Mouse (Mus musculus) kidney, adult 2 months (tissue): ENCODE measurements around the gene Copz2. TPM values are rescaled to one million over a fixed set of nuclear protein-coding genes. Genes with fewer than 3 reads are reported as not detected.

Source experiments
- DNase-seq: peaks from one replicate; pipeline ENCODE4 v3.0.0; 2021
- H3K27ac ChIP-seq: fragments of 200-500 bp; 2 replicates; pipeline ENCODE4 v1.5.1; 2012; ENCODE audit warnings: low read depth, low read length, control low read depth, inconsistent platforms; ENCODE audit not compliant: insufficient read depth
- H3K27me3 ChIP-seq: fragments of 200-500 bp; replicated peaks from 2 replicates; pipeline ENCODE4 v1.6.1; 2012; ENCODE audit warnings: mild to moderate bottlenecking, moderate library complexity, low read length, inconsistent platforms; ENCODE audit not compliant: control insufficient read depth, insufficient read depth
- H3K36me3 ChIP-seq: fragments of 200-500 bp; 2 replicates; pipeline ENCODE4 v1.6.1; 2012; ENCODE audit warnings: mild to moderate bottlenecking, moderate library complexity, low read length, inconsistent platforms; ENCODE audit not compliant: control insufficient read depth, insufficient read depth
- H3K4me1 ChIP-seq: fragments of 200-500 bp; 2 replicates; pipeline ENCODE4 v1.6.1; 2011; ENCODE audit warnings: low read length; ENCODE audit not compliant: control insufficient read depth, insufficient read depth
- H3K4me3 ChIP-seq: fragments of 200-500 bp; 2 replicates; pipeline ENCODE4 v1.5.1; 2011; ENCODE audit warnings: mild to moderate bottlenecking, low read depth, low read length, control low read depth; ENCODE audit not compliant: insufficient read depth
- CTCF ChIP-seq: fragments of 200-500 bp; conservative IDR thresholded peaks from 2 replicates; pipeline ENCODE4 v1.5.1; 2011; ENCODE audit warnings: low read depth, mild to moderate bottlenecking, control low read depth, low read length, moderate library complexity, mixed read lengths; ENCODE audit not compliant: insufficient read depth, insufficient read length
- POLR2A ChIP-seq: fragments of 200-500 bp; IDR thresholded peaks from one replicate; pipeline ENCODE4 v1.6.1; 2011; ENCODE audit warnings: low read depth, low read length, control low read depth
- WGBS: fragments of 180-500 bp; shearing (Covaris S2); methylation state at CpG from one replicate; pipeline ENCODE4 v1.1.7; 2018; 5-methylcytosine and 5-hydroxymethylcytosine counted together
- polyA plus RNA-seq: library from polyadenylated mRNA; depleted of rRNA; stranded (reverse); fragments of >200 nt; gene quantifications from 2 replicates; pipeline ENCODE4 v1.2.3, GENCODE M21; 2012

Copz2 gene
- polyA plus RNA-seq, 1 experiment = 61.6 TPM

- H3K4me3 ChIP-seq = no peak overlapping the region
- DNase-seq = no peak
- H3K36me3 ChIP-seq = no peaks in the 10 kb centered on the region
- no peak overlapping the region for H3K27ac ChIP-seq
- 40% methylated on average over 14 of the region's 14 CpGs for WGBS
- H3K4me1 ChIP-seq = 0 out of 2 replicates have a peak, but pooled peaks cover 1% of the 10 kb centered on the region
- no peak for TF ChIP-seq POLR2A
- no peak for TF ChIP-seq CTCF
- H3K27me3 ChIP-seq = no peaks in the 10 kb centered on the region
Observed at GRCm38 (mm10) chr11:96891784-96892527, 42.3 kb downstream of the Copz2 start.

- DNase-seq = no peak
- 58% methylated on average over 11 of the region's 11 CpGs for WGBS
- no peak overlapping the region for H3K27ac ChIP-seq
- no peaks in the 10 kb centered on the region for H3K36me3 ChIP-seq
- no peak for TF ChIP-seq POLR2A
- no peak for TF ChIP-seq CTCF
- no peak overlapping the region for H3K4me3 ChIP-seq
- no peaks in the 10 kb centered on the region for H3K27me3 ChIP-seq
- no peaks in the 10 kb centered on the region for H3K4me1 ChIP-seq
Observed at GRCm38 (mm10) chr11:96893203-96893842, 43.7 kb downstream of the Copz2 start.

GRCm38 (mm10) chr11:96895886-96896285 lies 46.2 kb downstream of the Copz2 start:
- TF ChIP-seq POLR2A = no peak
- no peak for TF ChIP-seq CTCF
- Histone ChIP-seq H3K27me3 (no peaks in the 10 kb centered on the region), H3K4me3 (no peak overlapping the region), H3K4me1 (no peaks in the 10 kb centered on the region), H3K27ac (no peak overlapping the region), H3K36me3 (no peaks in the 10 kb centered on the region)
- WGBS = 74% methylated on average over 4 of the region's 4 CpGs
- no peak for DNase-seq

GRCm38 (mm10) chr11:96899449-96900306 lies 50.0 kb downstream of the Copz2 start:
- WGBS = 64% methylated on average over 13 of the region's 13 CpGs
- H3K4me3 ChIP-seq = no peak overlapping the region
- H3K27me3 ChIP-seq = no peaks in the 10 kb centered on the region
- TF ChIP-seq CTCF (no peak), POLR2A (no peak)
- no peak for DNase-seq
- no peaks in the 10 kb centered on the region for H3K4me1 ChIP-seq
- no peak overlapping the region for H3K27ac ChIP-seq
- H3K36me3 ChIP-seq = no peaks in the 10 kb centered on the region

GRCm38 (mm10) chr11:96901332-96901731 lies 51.7 kb downstream of the Copz2 start:
- no peak overlapping the region for H3K27ac ChIP-seq
- H3K4me3 ChIP-seq = no peak overlapping the region
- no peaks in the 10 kb centered on the region for H3K36me3 ChIP-seq
- DNase-seq = no peak
- no peak for TF ChIP-seq POLR2A
- TF ChIP-seq CTCF = no peak
- WGBS = 85% methylated on average over 9 of the region's 9 CpGs
- peaks cover under 1% of the 10 kb centered on the region; the same call in 1 of the 2 replicates for H3K4me1 ChIP-seq
- no peaks in the 10 kb centered on the region for H3K27me3 ChIP-seq

- H3K27ac ChIP-seq = peak overlapping the region; percentile 42; the same call in 1 of the 2 replicates
- 36% methylated on average over 16 of the region's 16 CpGs for whole genome bisulfite sequencing
- TF ChIP-seq POLR2A (no peak), CTCF (no peak)
- H3K4me3 ChIP-seq = no peak overlapping the region
- no peaks in the 10 kb centered on the region for H3K27me3 ChIP-seq
- no peaks in the 10 kb centered on the region; the same call in 1 of the 2 replicates for H3K36me3 ChIP-seq
- DNase-seq = peak; percentile 58
- H3K4me1 ChIP-seq = peaks cover 4% of the 10 kb centered on the region; the same call in 1 of the 2 replicates
Observed at GRCm38 (mm10) chr11:96902639-96903635, 53.3 kb downstream of the Copz2 start.
